Mouse (Mus musculus): Measurements from ENCODE around the gene Ube2cbp. TPM values are rescaled to one million over a fixed set of nuclear protein-coding genes. Genes with fewer than 3 reads are reported as not detected.

The Ube2cbp gene
- 3.6 and 4.3 TPM in 2 replicates for polyA plus RNA-seq (2015; fragmentation: Nextera tagmentation; extraction: Ambion mirVana)

- peak within 1 kb of the TSS; percentile 77 for H3K9ac ChIP-seq
- H3K9me3 ChIP-seq: no peaks in the 10 kb centered on the region
- H3K4me2 ChIP-seq: peak within 1 kb of the TSS; percentile 65
- H3K4me3 ChIP-seq: peak within 1 kb of the TSS; percentile 72
- no peaks in the 10 kb centered on the region for H3K36me3 ChIP-seq
- peak within 1 kb of the TSS; percentile 82 for H3K27ac ChIP-seq
- ATAC-seq (ENCODE audit: insufficient number of reproducible peaks, low FRiP score, low TSS enrichment, low read depth): peak; percentile 80
- no peaks in the 10 kb centered on the region; the same call in 1 of the 2 replicates for H3K4me1 ChIP-seq
- WGBS: 2% methylated on average over 70 of the region's 70 CpGs
- no peaks in the 10 kb centered on the region for H3K27me3 ChIP-seq
Observed at GRCm38 (mm10) chr9:86464151-86465105, at the start of gene Ube2cbp. Gene Ube2cbp, minus strand, starts transcription at chr9:86464950.

GRCm38 (mm10) chr9:86514390-86514789 lies 49.6 kb upstream of the Ube2cbp start:
- H3K4me1 ChIP-seq: no peaks in the 10 kb centered on the region
- no peak overlapping the region for H3K9ac ChIP-seq
- H3K9me3 ChIP-seq: no peaks in the 10 kb centered on the region
- no peak overlapping the region for H3K4me3 ChIP-seq
- no peak overlapping the region for H3K4me2 ChIP-seq
- no peak for ATAC-seq (ENCODE audit: insufficient number of reproducible peaks, low FRiP score, low TSS enrichment, low read depth)
- WGBS: 89% methylated on average over 3 of the region's 3 CpGs
- H3K27ac ChIP-seq: no peak overlapping the region
- no peaks in the 10 kb centered on the region for H3K27me3 ChIP-seq
- H3K36me3 ChIP-seq: peaks cover 56% of the 10 kb centered on the region

- no peak for ATAC-seq (ENCODE audit: insufficient number of reproducible peaks, low FRiP score, low TSS enrichment, low read depth)
- no peak overlapping the region for H3K27ac ChIP-seq
- WGBS: 90% methylated on average over 5 of the region's 5 CpGs
- H3K9ac ChIP-seq: no peak overlapping the region
- no peaks in the 10 kb centered on the region for H3K4me1 ChIP-seq
- H3K27me3 ChIP-seq: no peaks in the 10 kb centered on the region
- no peak overlapping the region for H3K4me3 ChIP-seq
- no peak overlapping the region for H3K4me2 ChIP-seq
- H3K9me3 ChIP-seq: no peaks in the 10 kb centered on the region
- H3K36me3 ChIP-seq: peaks cover 51% of the 10 kb centered on the region
Observed at GRCm38 (mm10) chr9:86513733-86514132, 49.0 kb upstream of the Ube2cbp start.

GRCm38 (mm10) chr9:86507437-86507836 lies 42.7 kb upstream of the Ube2cbp start:
- no peak overlapping the region for H3K9ac ChIP-seq
- H3K4me2 ChIP-seq: no peak overlapping the region
- WGBS: 91% methylated on average over 4 of the region's 4 CpGs
- H3K9me3 ChIP-seq: no peaks in the 10 kb centered on the region
- no peak overlapping the region for H3K4me3 ChIP-seq
- no peaks in the 10 kb centered on the region for H3K4me1 ChIP-seq
- peaks cover 29% of the 10 kb centered on the region for H3K36me3 ChIP-seq
- no peaks in the 10 kb centered on the region for H3K27me3 ChIP-seq
- H3K27ac ChIP-seq: no peak overlapping the region
- no peak for ATAC-seq (ENCODE audit: insufficient number of reproducible peaks, low FRiP score, low TSS enrichment, low read depth)

DNA sequence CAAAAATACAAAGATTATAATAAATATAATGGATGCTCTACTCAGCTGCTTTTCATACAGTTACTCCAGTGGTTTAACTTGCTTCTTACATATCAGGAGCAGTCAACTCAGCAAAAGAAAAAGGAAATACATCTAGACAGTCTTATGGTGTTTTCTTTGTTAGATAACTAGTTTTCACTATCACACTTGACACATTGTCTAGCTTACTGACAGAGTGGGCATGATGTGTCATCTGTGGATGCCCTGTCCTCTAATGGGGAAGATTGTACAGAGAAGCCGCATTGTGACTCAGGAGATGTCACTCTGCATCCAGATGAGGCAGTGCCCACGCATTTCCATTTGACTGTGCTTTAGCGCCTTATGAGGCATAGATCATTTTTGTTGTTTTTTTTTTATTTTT lies 34.3 kb upstream of the Ube2cbp start:
- H3K4me2 ChIP-seq: no peak overlapping the region
- no peak overlapping the region for H3K27ac ChIP-seq
- no peaks in the 10 kb centered on the region for H3K4me1 ChIP-seq
- H3K36me3 ChIP-seq: peaks cover 29% of the 10 kb centered on the region
- H3K9me3 ChIP-seq: no peaks in the 10 kb centered on the region
- WGBS: 96% methylated on average over 3 of the region's 3 CpGs
- H3K9ac ChIP-seq: no peak overlapping the region
- H3K4me3 ChIP-seq: no peak overlapping the region
- no peaks in the 10 kb centered on the region for H3K27me3 ChIP-seq
- no peak for ATAC-seq (ENCODE audit: insufficient number of reproducible peaks, low FRiP score, low TSS enrichment, low read depth)

- no peak overlapping the region for H3K27ac ChIP-seq
- no peak overlapping the region for H3K4me3 ChIP-seq
- H3K27me3 ChIP-seq: no peaks in the 10 kb centered on the region
- ATAC-seq (ENCODE audit: insufficient number of reproducible peaks, low FRiP score, low TSS enrichment, low read depth): no peak
- H3K4me2 ChIP-seq: no peak overlapping the region
- WGBS: 90% methylated on average over 4 of the region's 4 CpGs
- H3K9me3 ChIP-seq: no peaks in the 10 kb centered on the region
- peaks cover 38% of the 10 kb centered on the region for H3K36me3 ChIP-seq
- no peak overlapping the region for H3K9ac ChIP-seq
- no peaks in the 10 kb centered on the region for H3K4me1 ChIP-seq
Observed at GRCm38 (mm10) chr9:86496261-86496660, 31.5 kb upstream of the Ube2cbp start.

DNA sequence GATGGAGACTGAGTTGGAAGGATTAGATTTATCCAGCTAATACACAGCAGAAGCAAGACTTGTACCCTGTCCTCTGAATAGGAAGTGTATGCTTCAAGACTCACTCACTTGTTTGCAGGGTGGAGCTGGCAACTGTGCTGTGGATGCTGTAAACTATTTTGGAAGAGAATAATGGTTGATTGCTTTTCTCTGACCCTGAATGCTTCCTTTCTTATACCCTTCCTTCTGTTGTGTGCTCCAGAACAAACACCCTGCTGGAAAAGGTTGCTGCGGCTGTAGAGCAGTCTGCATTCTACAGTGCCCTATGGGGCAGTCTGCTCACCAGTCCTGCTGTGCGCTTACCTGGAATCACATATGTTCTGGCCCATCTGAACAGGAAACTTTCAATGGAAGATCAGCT lies 27.0 kb upstream of the Ube2cbp start:
- WGBS: 87% methylated on average over 2 of the region's 2 CpGs
- ATAC-seq (ENCODE audit: insufficient number of reproducible peaks, low FRiP score, low TSS enrichment, low read depth): no peak
- Histone ChIP-seq H3K9me3 (no peaks in the 10 kb centered on the region), H3K9ac (no peak overlapping the region), H3K4me2 (no peak overlapping the region), H3K27me3 (no peaks in the 10 kb centered on the region), H3K36me3 (peaks cover 28% of the 10 kb centered on the region), H3K4me3 (no peak overlapping the region), H3K27ac (no peak overlapping the region), H3K4me1 (no peaks in the 10 kb centered on the region)

DNA sequence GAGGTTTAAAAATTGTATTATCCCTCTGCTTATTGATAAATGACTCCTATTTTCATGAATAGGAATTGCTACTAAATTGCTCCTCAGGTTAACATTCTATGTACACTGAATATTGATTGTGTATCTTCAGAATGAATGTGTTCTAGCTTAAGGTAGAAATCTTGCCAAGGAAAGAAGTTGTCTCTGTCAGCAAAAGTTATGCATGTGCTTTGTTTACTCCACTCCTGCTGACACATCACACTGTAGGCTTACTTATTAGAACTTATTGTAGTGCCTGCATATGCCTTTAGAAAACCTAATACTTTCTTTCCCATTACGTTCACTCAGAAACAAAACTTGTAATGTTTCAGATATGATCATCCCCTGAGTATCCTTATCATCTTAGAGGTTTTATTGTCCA lies 17.5 kb upstream of the Ube2cbp start:
- no peak overlapping the region for H3K4me2 ChIP-seq
- no peaks in the 10 kb centered on the region for H3K9me3 ChIP-seq
- no peak overlapping the region for H3K9ac ChIP-seq
- no peak overlapping the region for H3K4me3 ChIP-seq
- 93% methylated on average over 1 of the region's 1 CpGs for WGBS
- no peaks in the 10 kb centered on the region for H3K36me3 ChIP-seq
- H3K27me3 ChIP-seq: no peaks in the 10 kb centered on the region
- no peaks in the 10 kb centered on the region for H3K4me1 ChIP-seq
- H3K27ac ChIP-seq: no peak overlapping the region
- no peak for ATAC-seq (ENCODE audit: insufficient number of reproducible peaks, low FRiP score, low TSS enrichment, low read depth)

DNA sequence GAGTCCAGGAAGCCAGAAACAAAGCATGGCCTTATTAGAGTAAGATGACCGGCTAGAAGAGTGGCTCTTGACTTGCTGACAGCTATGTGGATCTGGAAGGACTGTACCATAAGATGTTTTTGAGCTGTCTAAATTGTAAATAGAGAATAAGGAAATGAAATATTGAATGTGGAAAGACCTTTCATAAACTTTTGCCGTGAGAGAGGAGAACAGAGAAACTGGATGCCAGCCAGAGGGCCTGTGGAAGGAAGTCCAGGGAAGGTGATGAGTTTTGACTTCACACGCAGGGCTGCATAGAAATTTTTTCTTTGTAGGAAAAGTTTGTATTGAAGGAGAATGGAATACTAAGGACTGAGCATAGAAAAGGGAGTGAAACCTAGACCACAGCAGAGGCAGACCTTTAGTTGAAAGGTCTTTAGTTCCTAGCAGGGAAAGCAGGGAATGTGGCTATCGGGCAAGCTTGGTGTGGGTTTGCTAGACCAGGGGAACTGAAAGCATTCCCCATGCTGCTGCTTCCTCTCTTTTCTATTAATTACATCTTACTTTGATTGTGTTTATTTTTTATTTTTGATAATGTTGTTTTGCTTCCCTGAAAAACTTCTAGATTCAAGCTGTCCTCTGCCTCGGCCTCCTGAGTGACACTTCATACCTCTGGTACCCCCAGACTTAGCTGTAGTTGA lies 13.8 kb upstream of the Ube2cbp start:
- Histone ChIP-seq H3K4me2 (no peak overlapping the region), H3K9ac (no peak overlapping the region), H3K4me1 (no peaks in the 10 kb centered on the region), H3K27ac (no peak overlapping the region), H3K9me3 (no peaks in the 10 kb centered on the region), H3K4me3 (no peak overlapping the region), H3K27me3 (no peaks in the 10 kb centered on the region), H3K36me3 (no peaks in the 10 kb centered on the region)
- no peak for ATAC-seq (ENCODE audit: insufficient number of reproducible peaks, low FRiP score, low TSS enrichment, low read depth)
- 74% methylated on average over 5 of the region's 5 CpGs for WGBS

- no peak for ATAC-seq (ENCODE audit: insufficient number of reproducible peaks, low FRiP score, low TSS enrichment, low read depth)
- H3K4me3 ChIP-seq: no peak overlapping the region
- WGBS: 59% methylated on average over 5 of the region's 5 CpGs
Observed at GRCm38 (mm10) chr9:86476763-86477162, 12.0 kb upstream of the Ube2cbp start.

DNA sequence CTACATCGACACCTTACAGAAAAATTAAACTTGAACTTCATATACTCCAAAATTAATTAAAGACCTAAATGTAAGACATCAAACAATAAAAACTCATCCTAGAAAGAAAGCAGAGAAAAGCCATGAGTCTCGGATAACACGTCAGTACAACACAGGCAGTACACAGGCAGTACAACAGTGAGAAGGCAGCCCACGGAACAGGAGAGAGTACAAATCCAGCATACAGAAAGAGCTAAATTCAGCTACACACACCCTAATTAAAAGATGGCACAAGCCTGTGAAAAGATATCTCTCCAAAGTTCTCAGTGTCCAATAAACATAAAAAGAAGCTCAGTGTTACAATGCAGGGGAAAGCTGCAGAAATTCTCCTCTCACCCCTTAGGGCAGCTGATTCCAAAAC lies 11.2 kb upstream of the Ube2cbp start:
- no peaks in the 10 kb centered on the region for H3K9me3 ChIP-seq
- no peak overlapping the region for H3K4me3 ChIP-seq
- no peak for ATAC-seq (ENCODE audit: insufficient number of reproducible peaks, low FRiP score, low TSS enrichment, low read depth)
- H3K36me3 ChIP-seq: no peaks in the 10 kb centered on the region
- no peak overlapping the region for H3K4me2 ChIP-seq
- no peak overlapping the region for H3K9ac ChIP-seq
- no peaks in the 10 kb centered on the region for H3K4me1 ChIP-seq
- H3K27ac ChIP-seq: no peak overlapping the region
- 85% methylated on average over 4 of the region's 4 CpGs for WGBS
- H3K27me3 ChIP-seq: no peaks in the 10 kb centered on the region

More at GRCm38 (mm10) chr9:86476763-86477162, 12.0 kb upstream of the Ube2cbp start:
- no peak overlapping the region for H3K9ac ChIP-seq
- H3K36me3 ChIP-seq: no peaks in the 10 kb centered on the region
- H3K9me3 ChIP-seq: no peaks in the 10 kb centered on the region
- H3K27me3 ChIP-seq: no peaks in the 10 kb centered on the region
- H3K4me2 ChIP-seq: no peak overlapping the region
- H3K4me1 ChIP-seq: no peaks in the 10 kb centered on the region
- H3K27ac ChIP-seq: no peak overlapping the region

Data from limb, embryonic 15.5 days (tissue).